Mouse (Mus musculus) cerebellum, postnatal 10 days (tissue): Measurements from ENCODE around the gene Olfr788.

Experiments used
- DNase-seq, 2 experiments: peaks; one replicate each; pipeline ENCODE4 v3.0.0; 2021; ENCODE audit warnings: mixed read lengths in 2 of 2

Olfr788 gene

GRCm38 (mm10) chr10:129470698-129471097 is at the start of gene Olfr788:
TSS of gene Olfr788 (plus strand) at chr10:129470998.
- DNase-seq, result no peak

- DNase-seq, result no peak
Measured at GRCm38 (mm10) chr10:129427006-129427405, 43.8 kb upstream of the Olfr788 start, which contains the start of gene Olfr786. TSS of gene Olfr786 (plus strand) at chr10:129427306.

- no peak for DNase-seq
Measured at GRCm38 (mm10) chr10:129461562-129461961, 9.2 kb upstream of the Olfr788 start, which contains the start of gene Olfr787. TSS of gene Olfr787 (plus strand) at chr10:129461862.

GRCm38 (mm10) chr10:129473256-129473655 is 2.5 kb downstream of the Olfr788 start:
- DNase-seq, result no peak

GRCm38 (mm10) chr10:129473723-129474122 is 2.9 kb downstream of the Olfr788 start:
- no peak for DNase-seq

GRCm38 (mm10) chr10:129484452-129484851 is 13.7 kb downstream of the Olfr788 start, which contains the start of gene Olfr789:
TSS of gene Olfr789 (plus strand) at chr10:129484752.
- DNase-seq, result no peak

- no peak for DNase-seq
Measured at GRCm38 (mm10) chr10:129490101-129490500, 19.3 kb downstream of the Olfr788 start.

- no peak for DNase-seq
Measured at GRCm38 (mm10) chr10:129498192-129498591, 27.4 kb downstream of the Olfr788 start, which contains the start of gene Olfr790. TSS of gene Olfr790 (plus strand) at chr10:129498492.

GRCm38 (mm10) chr10:129521492-129521891 is 50.7 kb downstream of the Olfr788 start, which contains the start of gene Olfr791:
TSS of gene Olfr791 (plus strand) at chr10:129521792.
- no peak for DNase-seq
